Mouse (Mus musculus) ES-E14 (cell line): ENCODE results near the gene BC004004. TPM values are rescaled to one million over a fixed set of nuclear protein-coding genes. Genes with fewer than 3 reads are reported as not detected.
"Not testable (repeated sequence)": the region's sequence is repeated elsewhere in the genome, so short reads cannot be mapped to it uniquely, and the experiment has no call there.

Experiments used
- DNase-seq: peaks from one replicate; pipeline ENCODE4 v3.0.0-alpha.2; 2013; ENCODE audit warnings: low read depth, low spot score
- H3K27ac ChIP-seq: 2 replicates; pipeline ENCODE4 v1.5.1; 2012; ENCODE audit warnings: low read depth, mild to moderate bottlenecking, low read length, moderate library complexity, mixed read lengths; ENCODE audit not compliant: poor library complexity, insufficient read depth, severe bottlenecking
- H3K36me3 ChIP-seq: 2 replicates; pipeline ENCODE4 v1.6.1; 2012; ENCODE audit warnings: mild to moderate bottlenecking, low read length, moderate library complexity, mixed read lengths; ENCODE audit not compliant: control insufficient read depth, poor library complexity, insufficient read depth, severe bottlenecking
- H3K4me1 ChIP-seq, 2 experiments: fragments of 150-350 bp in 1 of 2; sonication (generic) in 1 of 2; 2 replicates each; pipeline ENCODE4 v1.6.1; 2012; ENCODE audit warnings: low read length in 2 of 2, mild to moderate bottlenecking in 1 of 2, mixed read lengths in 1 of 2; ENCODE audit not compliant: control insufficient read depth in 2 of 2, insufficient read depth in 2 of 2, poor library complexity in 1 of 2
- H3K4me3 ChIP-seq, 2 experiments: fragments of 150-350 bp in 1 of 2; sonication (generic) in 1 of 2; 2 replicates each; pipeline ENCODE4 v1.5.1; 2012; ENCODE audit warnings: low read length in 2 of 2, low read depth in 1 of 2, mild to moderate bottlenecking in 1 of 2, mixed read lengths in 1 of 2; ENCODE audit not compliant: insufficient read depth in 1 of 2, poor library complexity in 1 of 2, severe bottlenecking in 1 of 2
- H3K9ac ChIP-seq: 2 replicates; pipeline ENCODE4 v1.6.1; 2012; ENCODE audit warnings: low read depth, mild to moderate bottlenecking, low read length, mixed read lengths; ENCODE audit not compliant: poor library complexity, insufficient read depth, severe bottlenecking
- H3K9me3 ChIP-seq: fragments of 150-350 bp; sonication (generic); 2 replicates; pipeline ENCODE4 v1.6.1; 2012; ENCODE audit warnings: low read depth, mild to moderate bottlenecking, low read length; ENCODE audit not compliant: control insufficient read depth, insufficient read depth
- CHD2 ChIP-seq: IDR thresholded peaks from 2 replicates; pipeline ENCODE4 v1.6.1; 2014; ENCODE audit warnings: mild to moderate bottlenecking, low read depth, low read length, inconsistent platforms
- HCFC1 ChIP-seq: IDR thresholded peaks from 2 replicates; pipeline ENCODE4 v1.6.1; 2012; ENCODE audit warnings: low read length, inconsistent platforms, borderline replicate concordance; ENCODE audit not compliant: insufficient read depth
- MAFK ChIP-seq: IDR thresholded peaks from 2 replicates; pipeline ENCODE4 v1.6.1; 2014; ENCODE audit warnings: mild to moderate bottlenecking, low read depth, low read length, inconsistent platforms; ENCODE audit not compliant: insufficient read depth
- ZC3H11A ChIP-seq: IDR thresholded peaks from 2 replicates; pipeline ENCODE4 v1.6.1; 2012; ENCODE audit warnings: low read depth, mild to moderate bottlenecking, inconsistent platforms, low read length, borderline replicate concordance
- ZNF384 ChIP-seq: IDR thresholded peaks from 2 replicates; pipeline ENCODE4 v1.6.1; 2012; ENCODE audit warnings: low read depth, low read length, inconsistent platforms
- in situ Hi-C, 2 experiments: fragments of 600-800 bp; cut with MboI; formaldehyde crosslinking; loops; one replicate each; pipeline ENCODE4 v1.15.1; 2025; ENCODE audit warnings: low sequenced_read_pairs in 2 of 2, inconsistent platforms in 1 of 2; ENCODE audit not compliant: unreplicated experiment in 2 of 2
- total RNA-seq: library from RNA; depleted of rRNA; stranded (reverse); fragments of 300-350 nt; gene quantifications from 2 replicates; pipeline ENCODE4 v1.2.3, GENCODE M21; 2012

Gene BC004004
- total RNA-seq, 1 experiment: 50.9 TPM

DNA sequence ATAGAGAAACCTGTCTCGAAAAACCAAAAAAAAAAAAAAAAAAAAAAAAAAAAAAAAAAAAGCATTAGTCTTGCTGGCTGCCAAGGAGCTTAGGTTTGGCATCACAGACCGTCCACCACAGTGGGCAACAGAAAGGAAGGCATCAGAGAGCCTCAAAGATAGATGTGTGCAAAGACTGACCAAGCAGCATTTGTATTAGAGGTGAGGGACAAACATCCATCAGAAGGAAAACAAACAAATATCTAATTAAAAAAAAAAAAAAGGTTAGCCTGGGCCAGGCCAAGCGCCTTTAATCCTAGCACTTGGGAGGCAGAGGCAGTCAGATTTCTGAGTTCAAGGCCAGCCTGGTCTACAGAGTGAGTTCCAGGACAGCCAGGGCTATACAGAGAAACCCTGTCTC, 48.8 kb downstream of the BC004004 start, which contains the start of gene Pi16:
Pi16 (plus strand) TSS at position 301 of the 400 bp plus-strand sequence.
- H3K9ac ChIP-seq, H3K4me1 ChIP-seq, H3K4me3 ChIP-seq, in situ Hi-C loops, DNase-seq, H3K27ac ChIP-seq, H3K36me3 ChIP-seq, H3K9me3 ChIP-seq: not testable (repeated sequence)
- 0 out of 2 replicates have a peak, but pooled peaks have one; percentile 28 for TF ChIP-seq ZNF384

DNA sequence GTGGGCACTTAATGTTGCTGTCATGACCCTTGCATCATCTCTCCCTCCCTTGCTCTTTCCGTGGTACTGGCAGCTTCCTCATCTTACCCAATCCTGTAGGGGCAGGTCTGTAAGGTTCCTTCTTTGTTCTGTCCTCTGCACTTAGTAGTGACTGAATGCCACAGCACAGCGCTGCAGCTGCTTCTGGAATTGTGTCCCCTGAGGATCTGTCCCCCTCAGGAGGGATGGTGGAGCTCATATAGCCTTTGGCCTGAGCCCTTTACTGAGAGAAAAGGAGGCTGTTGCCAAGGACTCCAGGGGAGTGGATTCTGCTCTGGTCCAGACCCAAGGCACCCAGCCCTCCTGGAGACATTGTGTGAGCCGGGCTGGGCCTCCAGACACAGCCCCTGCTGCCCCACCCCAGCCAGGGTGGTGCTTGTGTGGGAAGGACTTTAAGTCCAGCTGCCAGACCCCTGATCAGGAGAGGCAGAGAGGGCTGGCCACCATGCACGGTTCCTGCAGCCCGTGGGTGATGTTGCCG, 50.2 kb downstream of the BC004004 start:
- no peak overlapping the region for H3K27ac ChIP-seq
- no peaks in the 10 kb centered on the region for H3K36me3 ChIP-seq
- peaks cover 4 to 5% of the 10 kb centered on the region in 2 experiments; a peak in 2 of 4 replicates for H3K4me1 ChIP-seq
- DNase-seq: no peak
- no peak overlapping the region for H3K9ac ChIP-seq
- TF ChIP-seq ZNF384: no peak
- no peak for TF ChIP-seq ZC3H11A
- no peak for TF ChIP-seq MAFK
- TF ChIP-seq HCFC1: no peak
- TF ChIP-seq CHD2: no peak
- in situ Hi-C loops: no loop called here
- no peak overlapping the region for H3K4me3 ChIP-seq
- no peaks in the 10 kb centered on the region for H3K9me3 ChIP-seq

DNA sequence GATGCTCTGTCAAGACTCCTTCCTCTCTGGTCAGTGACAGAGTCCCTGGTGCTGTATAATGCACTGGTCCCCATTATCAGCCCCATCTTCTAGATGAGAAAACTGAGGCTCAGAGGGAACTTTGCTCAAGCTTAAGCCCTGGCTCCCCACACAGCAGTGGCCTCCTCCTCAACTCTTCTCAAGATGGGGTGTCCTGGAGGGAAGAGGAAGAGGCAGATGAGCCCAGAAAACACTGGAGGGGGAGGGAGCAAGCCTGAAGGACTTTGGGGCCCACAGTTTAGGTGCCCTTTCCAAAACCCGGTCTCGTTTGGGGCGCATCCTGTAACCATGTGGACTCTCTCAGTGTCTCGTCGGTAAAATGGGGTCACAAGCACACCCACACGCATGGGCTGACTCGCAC, 50.9 kb downstream of the BC004004 start:
- DNase-seq: no peak
- Histone ChIP-seq H3K4me1 (peaks cover 4 to 5% of the 10 kb centered on the region in 2 experiments; a peak in 2 of 4 replicates), H3K4me3 (no peak overlapping the region), H3K9me3 (no peaks in the 10 kb centered on the region), H3K27ac (no peak overlapping the region), H3K9ac (no peak overlapping the region), H3K36me3 (no peaks in the 10 kb centered on the region)
- in situ Hi-C loops: no loop called here
- TF ChIP-seq ZNF384 (no peak), MAFK (no peak), HCFC1 (no peak), ZC3H11A (no peak), CHD2 (no peak)

DNA sequence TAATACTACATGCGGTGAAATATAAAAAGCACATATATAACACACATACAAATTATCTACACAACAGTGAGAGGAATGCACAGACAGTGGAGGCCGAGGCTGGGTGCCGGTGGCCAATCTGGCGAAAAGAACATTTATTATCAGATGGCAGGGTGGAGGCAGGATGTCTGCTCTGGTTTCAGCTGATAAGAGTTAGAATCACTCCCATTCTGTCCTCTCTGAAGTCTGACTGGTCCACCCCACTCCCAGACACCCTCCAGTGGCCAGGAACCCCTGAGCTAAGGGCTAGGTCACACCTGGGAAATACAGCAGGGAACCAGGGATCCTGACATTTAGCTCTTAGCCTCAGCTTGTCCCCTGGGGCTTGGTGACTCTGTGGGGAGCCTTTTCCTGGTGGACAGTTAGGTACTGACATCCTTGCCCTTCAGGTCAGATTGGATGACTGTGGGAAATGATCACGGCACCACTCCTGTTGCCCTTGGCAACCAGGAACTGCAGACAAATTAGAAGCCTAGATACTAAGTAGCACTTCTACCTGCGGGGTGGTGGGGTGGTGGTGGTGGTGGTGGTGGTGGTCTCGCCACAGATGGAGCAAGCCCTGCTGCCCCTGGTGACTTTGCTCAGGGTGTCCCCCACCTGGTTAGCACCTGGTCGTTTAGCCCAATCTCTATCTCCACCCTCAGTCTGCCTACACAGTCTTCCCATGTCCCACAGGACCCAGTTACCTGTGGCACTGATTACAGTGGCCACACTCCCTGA, 51.5 kb downstream of the BC004004 start:
- no peak for TF ChIP-seq ZC3H11A
- no peak for TF ChIP-seq CHD2
- TF ChIP-seq ZNF384: no peak
- no peak for TF ChIP-seq HCFC1
- no peak for TF ChIP-seq MAFK
- in situ Hi-C loops: no loop called here
- H3K9ac ChIP-seq: no peak overlapping the region
- no peak for DNase-seq
- H3K36me3 ChIP-seq: no peaks in the 10 kb centered on the region
- no peak overlapping the region for H3K27ac ChIP-seq
- peaks cover 4 to 5% of the 10 kb centered on the region in 2 experiments; a peak in 2 of 4 replicates for H3K4me1 ChIP-seq
- no peak overlapping the region for H3K4me3 ChIP-seq
- no peaks in the 10 kb centered on the region for H3K9me3 ChIP-seq
